Mouse (Mus musculus) granulocyte monocyte progenitor cell, adult 5-6 weeks (primary cell): ENCODE measurements around the gene Gm49403. TPM values are rescaled to one million over a fixed set of nuclear protein-coding genes. Genes with fewer than 3 reads are reported as not detected.
"Not testable (repeated sequence)": the region's sequence is repeated elsewhere in the genome, so short reads cannot be mapped to it uniquely, and the experiment has no call there.

Experiments used
- ATAC-seq: replicated peaks from 2 replicates; pipeline ENCODE4 v1.8.0; 2016; ENCODE audit warnings: mild to moderate bottlenecking, moderate TSS enrichment, inconsistent platforms; ENCODE audit not compliant: poor library complexity, severe bottlenecking
- total RNA-seq, 2 experiments: library from RNA; stranded (forward) in 1 of 2; stranded (reverse) in 1 of 2; fragments of 200-712, 200-1000 nt in 1 of 2; fragments of >200 nt in 1 of 2; fragmentation: Nextera tagmentation in 1 of 2; gene quantifications; 2 replicates each; pipeline ENCODE4 v1.2.3; 2014 to 2017

Gene Gm49403
- not detected in 2 replicates for total RNA-seq (2014; fragmentation: Nextera tagmentation)
- not detected in 2 replicates for total RNA-seq (2017)

DNA sequence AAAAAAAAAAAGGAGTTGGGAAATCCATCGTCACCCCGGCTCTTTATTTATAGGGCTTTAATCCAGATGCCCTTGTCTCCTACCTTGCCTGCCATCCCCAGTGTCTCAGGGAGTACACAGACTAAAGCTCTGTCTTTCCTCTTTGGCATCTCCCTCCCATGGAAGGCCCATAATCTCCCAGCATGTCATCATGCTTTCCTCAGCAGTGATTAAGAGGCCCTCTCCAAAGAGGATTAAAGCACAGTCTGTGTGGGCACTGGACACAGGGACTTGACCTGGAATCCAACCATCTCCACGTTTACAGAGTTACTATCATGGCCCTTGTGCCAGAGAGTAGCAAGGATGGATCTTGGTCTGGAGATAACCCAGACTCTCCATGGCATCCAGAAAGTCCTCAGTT, at the start of gene Gm49403, which contains the start of gene Lbhd1:
TSS of gene Gm49403 (plus strand) at position 315 of the 400 bp plus-strand sequence.
TSS of gene Lbhd1 (plus strand) at position 117 of the 400 bp plus-strand sequence.
- ATAC-seq = no peak

GRCm38 (mm10) chr19:8836327-8836726, 47.4 kb upstream of the Gm49403 start:
- not testable (repeated sequence) for ATAC-seq

GRCm38 (mm10) chr19:8837251-8837791, 46.4 kb upstream of the Gm49403 start, which contains the start of gene Bscl2:
Bscl2 (plus strand) TSS chr19:8837467.
- ATAC-seq = peak; percentile 87

DNA sequence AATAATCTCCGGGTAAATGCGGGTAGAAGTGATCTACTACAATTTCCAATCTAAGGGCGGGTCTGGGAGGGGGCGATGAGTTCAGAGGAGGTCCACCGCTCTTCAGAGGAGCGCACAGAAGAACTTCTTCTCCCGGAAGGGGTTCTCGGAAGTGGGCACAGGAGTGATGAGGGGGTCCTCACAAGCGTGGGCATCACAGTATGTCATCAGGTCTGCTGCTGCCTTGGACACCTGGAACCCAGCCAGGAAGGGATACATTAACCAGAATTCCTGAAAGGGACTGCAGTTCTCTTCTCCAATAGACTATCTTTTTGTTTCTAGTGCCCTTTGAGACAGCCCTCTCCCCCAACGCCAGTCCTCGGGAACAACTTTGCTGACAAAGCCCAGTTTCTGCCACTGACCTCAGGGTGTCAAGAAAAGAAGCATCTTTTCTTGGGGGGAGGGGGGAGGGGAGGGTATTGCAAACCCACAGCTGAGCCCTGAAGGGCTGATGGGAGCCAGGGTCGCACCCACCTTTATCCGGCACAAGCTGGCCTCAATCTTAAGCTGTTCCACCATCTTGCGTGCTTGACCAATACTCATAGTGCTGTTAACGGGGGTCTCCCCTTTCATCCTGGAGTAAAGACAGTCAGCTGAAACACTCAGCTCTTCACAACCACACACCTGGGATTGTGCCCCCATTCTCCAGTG, 45.5 kb upstream of the Gm49403 start:
- no peak for ATAC-seq

DNA sequence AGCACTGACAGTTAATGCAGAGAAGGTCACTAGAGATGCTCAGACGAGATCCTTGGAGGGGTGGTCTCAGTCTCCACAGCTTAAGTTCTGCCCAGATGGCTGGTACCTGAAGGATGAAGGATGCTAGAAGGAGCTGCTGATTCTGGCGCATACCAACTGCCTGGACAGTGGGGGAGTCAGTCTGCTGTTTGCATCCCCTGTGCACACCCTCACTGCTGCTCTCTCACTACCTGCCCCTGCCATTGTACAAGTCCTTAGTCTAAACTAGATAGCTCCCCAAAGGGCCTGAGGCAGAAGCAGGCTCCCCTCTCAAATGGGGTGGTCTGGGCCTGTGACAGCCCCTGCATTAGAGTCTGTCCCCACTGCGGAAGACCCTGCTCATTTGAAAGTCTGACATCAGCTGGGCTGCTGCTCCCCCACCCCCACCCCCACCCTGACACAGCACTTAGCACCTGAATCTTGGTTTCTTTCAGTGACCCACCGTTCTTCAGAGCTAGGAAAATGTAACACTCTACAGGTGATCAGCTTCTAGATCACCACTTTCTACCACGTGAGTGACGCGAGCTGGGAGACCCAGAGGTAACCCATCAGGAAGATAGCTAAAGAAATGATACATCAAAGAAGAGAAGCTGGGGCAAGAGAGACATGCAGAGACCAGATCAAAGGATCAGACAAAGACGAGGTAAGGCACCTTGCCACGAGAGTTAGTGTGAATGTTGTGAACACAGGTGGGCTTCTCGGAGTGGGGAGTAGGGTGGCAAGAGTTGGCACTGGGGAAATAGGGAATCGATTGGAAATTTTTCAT, 44.4 kb upstream of the Gm49403 start, which contains the start of gene Gng3:
TSS of gene Gng3 (minus strand) at position 92 of the 805 bp plus-strand sequence.
- no peak for ATAC-seq

GRCm38 (mm10) chr19:8839908-8840791, 43.6 kb upstream of the Gm49403 start:
- peak; percentile 62 for ATAC-seq

GRCm38 (mm10) chr19:8841012-8841411, 42.7 kb upstream of the Gm49403 start:
- ATAC-seq = no peak

GRCm38 (mm10) chr19:8842961-8843360, 40.8 kb upstream of the Gm49403 start:
- no peak for ATAC-seq

DNA sequence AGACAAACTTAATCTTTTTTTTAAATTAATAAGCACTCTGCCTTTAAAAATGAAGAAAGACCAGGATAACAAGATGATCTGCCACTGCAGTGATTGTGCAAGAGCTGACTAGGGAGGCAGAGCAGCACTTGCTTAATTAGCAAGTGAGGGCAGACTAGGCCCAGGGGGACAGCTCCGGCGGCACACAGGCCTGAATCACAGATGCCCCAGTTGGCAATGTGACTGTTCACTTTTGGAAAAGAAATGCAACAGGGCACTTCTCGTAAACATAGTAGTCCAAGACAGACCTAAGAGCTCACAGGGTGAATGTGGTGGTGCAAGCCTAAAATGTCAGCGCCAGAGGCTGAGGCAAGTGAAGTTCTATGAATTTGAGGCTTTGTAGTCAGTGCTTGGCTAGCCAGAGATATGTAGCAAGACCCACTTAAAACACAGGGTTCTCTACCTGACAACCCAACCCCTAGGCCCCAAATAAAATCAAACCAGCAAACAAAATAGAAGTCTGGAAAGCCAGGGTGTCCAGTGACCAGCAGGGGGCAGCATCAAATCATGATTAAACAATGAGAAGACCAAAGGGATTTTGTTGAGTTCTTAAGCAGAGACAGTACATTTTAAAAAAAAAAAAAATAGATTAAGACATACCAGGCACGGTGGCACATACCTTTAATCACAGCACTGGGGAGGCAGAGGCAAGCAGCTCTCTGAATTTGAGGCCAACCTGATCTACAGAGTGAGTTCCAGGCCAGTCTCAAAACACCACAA, 39.2 kb upstream of the Gm49403 start:
- peak; percentile 61 for ATAC-seq

- no peak for ATAC-seq
Measured at GRCm38 (mm10) chr19:8848356-8848755, 35.4 kb upstream of the Gm49403 start.

GRCm38 (mm10) chr19:8850402-8850901, 33.3 kb upstream of the Gm49403 start, which contains the start of gene Lrrn4cl:
Lrrn4cl (plus strand) TSS chr19:8850768.
- ATAC-seq = peak; percentile 17; the same call in 1 of the 2 replicates

DNA sequence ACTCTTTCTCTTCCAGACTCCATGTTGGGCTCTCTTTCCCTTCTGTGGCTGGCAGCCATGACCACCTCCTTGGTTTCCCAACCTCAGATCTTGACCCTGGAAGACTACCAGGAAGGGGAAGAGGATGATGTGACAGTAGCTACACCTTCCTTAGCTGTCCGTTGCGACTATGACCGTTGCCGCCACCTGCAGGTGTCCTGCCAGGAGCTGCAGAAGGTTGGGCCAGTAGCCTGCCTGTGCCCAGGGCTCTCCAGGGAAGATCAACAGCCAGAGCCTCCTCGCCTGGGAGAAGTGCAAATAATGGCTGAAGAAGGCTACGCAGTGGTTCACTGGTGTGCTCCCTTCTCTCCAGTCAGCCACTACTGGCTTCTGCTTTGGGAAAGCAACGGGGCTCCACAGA, 32.1 kb upstream of the Gm49403 start:
- peak; percentile 27; the same call in 1 of the 2 replicates for ATAC-seq

- ATAC-seq = no peak
Measured at GRCm38 (mm10) chr19:8852236-8852928, 31.3 kb upstream of the Gm49403 start.

DNA sequence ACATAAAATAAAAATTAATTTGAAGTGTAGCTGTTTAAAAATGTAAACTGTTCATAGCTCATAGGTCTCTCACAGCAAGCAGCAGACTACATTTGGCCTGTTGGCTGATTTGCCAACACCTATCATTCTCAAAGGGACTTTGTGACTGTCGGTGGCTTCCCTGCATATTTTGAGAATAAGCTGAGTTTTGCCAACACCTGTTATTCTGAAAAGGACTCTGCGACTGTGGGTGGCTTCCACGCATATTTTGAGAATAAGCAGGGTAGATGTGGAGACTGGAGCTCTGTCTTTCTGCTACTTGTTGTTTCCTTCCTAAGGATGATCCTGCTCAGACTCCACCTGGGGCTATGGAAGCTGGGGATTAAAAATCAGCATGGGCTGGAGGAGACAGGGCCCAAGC, 30.6 kb upstream of the Gm49403 start:
- no peak for ATAC-seq

GRCm38 (mm10) chr19:8857689-8858088, 26.0 kb upstream of the Gm49403 start:
- ATAC-seq = peak; percentile 79

DNA sequence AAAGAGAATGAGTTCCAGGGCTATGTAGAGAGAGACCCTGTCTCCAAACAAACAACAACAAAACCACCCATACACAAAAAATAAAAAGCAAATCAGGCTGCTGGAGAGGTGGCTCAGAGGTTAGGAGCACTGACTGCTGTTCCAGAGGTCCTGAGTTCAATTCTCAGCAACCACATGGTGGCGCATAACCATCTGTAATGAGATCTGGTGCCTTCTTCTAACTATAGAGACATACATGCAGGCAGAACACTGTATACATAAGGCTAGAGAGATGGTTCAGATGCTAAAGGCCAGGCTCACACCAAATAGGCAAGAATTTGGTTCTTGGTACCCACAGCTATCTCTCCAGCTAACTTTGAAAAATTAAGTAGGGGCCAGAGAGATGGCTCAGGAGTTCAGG, 24.7 kb upstream of the Gm49403 start:
- no peak for ATAC-seq

GRCm38 (mm10) chr19:8864265-8864664, 19.5 kb upstream of the Gm49403 start:
- ATAC-seq = no peak

- ATAC-seq = not testable (repeated sequence)
Measured at GRCm38 (mm10) chr19:8870381-8870780, 13.3 kb upstream of the Gm49403 start.
